Mouse (Mus musculus) frontal cortex, postnatal 25 days (tissue): ENCODE data around the gene Abtb2.

Experiments used
- DNase-seq, 2 experiments: peaks; one replicate each; pipeline ENCODE4 v3.0.0; 2022; ENCODE audit warnings: low spot score in 2 of 2

The Abtb2 gene

DNA sequence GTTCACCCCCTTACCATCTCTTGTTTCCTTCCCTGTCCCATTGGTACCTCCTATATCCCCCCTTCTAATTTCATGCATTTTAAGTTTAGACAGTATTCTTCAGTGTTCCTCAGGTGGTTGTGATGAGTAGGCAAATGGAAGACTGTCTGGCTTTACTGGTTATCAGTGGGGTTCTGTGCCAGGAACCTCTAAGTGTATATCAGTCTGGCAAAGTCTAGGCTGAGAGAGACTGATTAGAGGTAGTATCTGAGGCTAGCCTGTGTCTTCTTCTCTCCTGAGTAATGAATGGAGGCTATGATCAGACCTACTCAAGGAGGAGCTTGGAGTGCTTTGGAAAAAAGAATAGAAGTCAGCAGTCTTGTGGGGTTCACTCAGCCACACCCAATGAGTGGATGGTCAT is 18.0 kb downstream of the Abtb2 start:
- DNase-seq, result no peak

- DNase-seq, result no peak
Observed at GRCm38 (mm10) chr2:103586423-103586822, 20.3 kb downstream of the Abtb2 start.

GRCm38 (mm10) chr2:103588776-103589175 is 22.7 kb downstream of the Abtb2 start:
- DNase-seq, result no peak

DNA sequence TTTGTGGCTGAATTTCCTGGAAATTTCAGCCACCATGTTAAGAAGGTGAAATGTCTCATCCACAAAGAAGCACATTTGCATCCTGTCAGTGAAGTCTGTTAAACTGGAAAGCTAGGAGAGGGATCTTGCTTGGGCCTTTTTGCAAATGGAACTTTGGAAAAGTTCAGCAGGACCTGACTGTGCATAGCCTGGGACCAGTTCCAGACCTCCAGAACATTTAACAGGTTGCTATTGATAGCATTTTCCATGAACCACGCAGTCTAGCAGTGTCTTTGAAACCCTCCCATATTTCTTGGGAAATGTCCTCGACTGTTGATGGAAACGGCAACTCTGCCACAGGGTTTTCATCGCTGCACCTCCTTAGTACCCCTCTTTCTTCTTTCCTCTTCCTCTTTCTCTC is 23.3 kb downstream of the Abtb2 start:
- DNase-seq, result no peak

DNA sequence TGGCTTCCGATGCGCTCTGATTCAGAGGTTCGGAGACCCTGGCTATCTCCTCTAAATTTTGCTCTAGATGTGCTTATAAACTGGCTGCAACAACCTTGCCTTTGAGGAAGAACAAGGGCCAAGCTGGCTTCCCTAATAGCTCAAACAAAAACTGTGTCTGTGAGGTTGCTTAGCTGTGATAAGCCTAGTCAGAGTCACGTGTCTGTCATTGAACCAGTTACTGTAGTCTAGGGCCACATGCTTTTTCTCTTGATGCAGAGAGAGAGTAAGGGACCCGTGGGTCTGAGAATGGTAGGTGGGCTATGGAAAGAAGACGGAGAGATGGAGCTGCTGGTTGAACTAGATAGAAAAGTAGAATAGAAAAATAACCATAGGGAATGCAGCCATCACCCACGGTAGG is 24.5 kb downstream of the Abtb2 start:
- DNase-seq, result no peak

DNA sequence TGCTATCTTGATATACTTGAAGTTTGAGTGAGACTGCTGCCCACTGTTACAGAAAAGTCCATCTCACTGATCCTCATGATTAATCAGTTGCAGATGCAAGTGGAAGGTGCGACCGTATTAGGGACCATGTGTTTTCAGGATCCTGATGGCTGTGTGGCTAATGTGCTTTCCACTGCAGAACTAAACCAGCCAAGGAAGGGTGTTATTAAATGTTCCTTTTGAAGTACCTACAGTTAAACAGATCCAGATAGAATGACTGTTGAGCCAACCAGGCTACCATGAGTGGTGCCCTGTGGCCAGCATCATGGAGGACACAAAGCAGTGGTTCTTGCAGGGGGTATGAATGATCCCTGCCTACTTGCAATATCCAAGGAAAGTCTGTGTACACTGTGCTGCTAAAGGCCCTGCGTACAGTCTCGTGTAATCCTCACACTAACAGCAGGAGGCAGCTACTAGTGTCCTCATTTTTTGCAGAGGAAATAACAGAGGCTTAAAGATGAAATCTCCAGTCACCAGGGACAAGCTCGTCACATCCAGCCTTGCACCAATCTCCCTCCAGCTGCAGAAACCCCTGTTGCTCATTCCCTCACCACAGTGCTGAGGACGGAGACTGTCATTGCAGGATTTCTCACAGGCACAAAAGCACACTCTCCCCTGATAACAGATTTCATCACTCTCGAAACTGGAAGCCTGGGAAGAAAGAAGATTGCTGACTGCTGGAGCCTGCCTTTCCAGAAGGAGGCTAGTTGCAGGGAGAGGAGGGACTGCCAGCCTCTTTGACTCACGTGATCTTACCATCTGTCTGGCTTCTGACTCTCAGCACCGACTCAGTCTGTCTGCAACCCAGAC is 25.9 kb downstream of the Abtb2 start:
- peak in 1 of 2 experiments; percentile 25 for DNase-seq

- DNase-seq, result no peak
Observed at GRCm38 (mm10) chr2:103592591-103592929, 26.4 kb downstream of the Abtb2 start.

GRCm38 (mm10) chr2:103594592-103595011 is 28.5 kb downstream of the Abtb2 start:
- DNase-seq, result no peak

DNA sequence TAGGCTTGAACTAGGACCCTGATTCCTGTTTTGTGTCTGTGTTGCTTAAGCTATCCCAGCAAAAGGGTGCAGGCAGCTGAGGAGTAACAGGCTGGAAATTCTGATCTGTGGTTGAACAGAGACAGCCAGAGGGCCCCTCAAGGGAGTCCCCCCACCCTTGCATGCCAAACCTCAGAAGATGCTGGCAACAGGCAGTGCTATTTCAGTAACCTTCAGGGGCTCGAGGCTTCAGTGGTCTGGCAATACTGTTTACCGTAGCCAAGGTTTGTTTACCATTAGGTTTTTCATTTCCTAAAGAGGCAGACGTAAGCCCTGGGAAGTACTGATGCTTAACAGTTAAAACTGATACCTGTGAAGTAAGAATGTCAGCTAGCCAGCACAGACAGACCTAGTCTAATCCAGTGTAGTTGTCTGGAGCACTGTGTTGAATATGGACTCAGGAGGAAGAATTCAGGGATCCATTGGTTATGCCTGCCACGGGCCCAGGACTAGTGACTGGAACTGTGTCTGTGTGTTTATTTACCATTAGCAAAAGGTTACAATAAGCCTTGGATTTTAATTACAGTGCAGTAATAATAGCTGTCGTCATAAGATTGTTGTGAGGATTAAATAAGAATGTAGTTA is 29.0 kb downstream of the Abtb2 start:
- DNase-seq, result no peak

GRCm38 (mm10) chr2:103599296-103599695 is 33.2 kb downstream of the Abtb2 start:
- no peak for DNase-seq

- DNase-seq, result peak; percentile 22 to 26
Observed at GRCm38 (mm10) chr2:103600165-103600891, 34.2 kb downstream of the Abtb2 start.

DNA sequence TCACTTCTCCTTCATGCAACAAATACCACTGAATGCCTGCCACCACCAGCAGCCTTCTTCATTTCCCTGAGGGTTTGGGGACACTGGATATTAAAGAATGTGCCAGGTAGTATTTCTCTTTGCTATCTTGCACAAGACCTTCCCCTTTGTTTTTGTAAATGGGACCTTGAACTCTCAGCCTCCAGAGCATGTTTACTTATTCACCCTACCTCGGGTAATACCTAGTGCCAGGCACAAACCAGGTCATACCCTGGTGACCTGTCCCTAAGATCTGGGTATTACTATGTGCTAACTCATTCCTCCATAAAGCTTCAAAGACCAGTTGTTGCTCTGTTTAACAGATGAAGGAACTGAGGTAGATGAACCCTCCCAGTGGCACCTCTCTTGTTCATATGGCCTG is 35.0 kb downstream of the Abtb2 start:
- no peak for DNase-seq

DNA sequence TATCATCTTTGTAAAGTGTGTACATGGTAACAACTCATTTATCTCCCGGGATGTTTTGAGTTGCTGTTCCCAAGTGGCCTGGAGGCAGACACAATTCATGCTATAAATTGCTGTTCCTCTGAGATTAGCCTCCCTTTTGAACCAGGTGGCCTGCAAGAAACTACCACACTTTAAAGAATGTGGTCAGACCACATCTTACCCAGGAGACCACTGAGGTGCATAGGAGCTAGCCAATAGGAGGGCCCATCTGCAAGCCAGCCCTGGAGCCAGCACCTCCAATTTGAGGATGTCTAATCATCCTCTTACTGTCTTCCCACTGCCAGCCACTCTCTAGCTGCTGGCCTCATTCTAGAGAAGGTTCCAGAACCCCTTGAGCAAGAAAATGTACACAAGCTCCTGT is 35.4 kb downstream of the Abtb2 start:
- no peak for DNase-seq

DNA sequence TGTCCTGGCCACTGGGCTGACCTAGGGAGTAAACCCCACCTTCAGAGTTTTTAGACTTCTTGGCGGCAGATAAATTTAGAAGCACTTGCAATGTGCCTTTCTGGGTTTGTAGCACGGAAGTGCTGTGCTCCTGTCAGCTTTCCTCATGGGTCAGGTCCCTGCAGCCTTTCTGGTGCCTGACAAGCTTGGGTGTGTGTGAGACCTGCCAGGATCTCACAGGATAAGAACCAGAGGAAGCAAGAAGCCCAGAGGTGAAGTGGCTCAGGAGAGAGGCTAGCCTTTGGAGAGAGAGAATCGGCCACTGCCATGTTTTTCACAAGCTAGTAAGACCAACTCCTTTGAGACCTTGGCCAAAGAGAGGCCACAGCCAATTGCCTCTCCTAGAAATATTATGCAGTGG is 37.1 kb downstream of the Abtb2 start:
- no peak for DNase-seq

GRCm38 (mm10) chr2:103603869-103604268 is 37.8 kb downstream of the Abtb2 start:
- no peak for DNase-seq

- DNase-seq, result no peak
Observed at GRCm38 (mm10) chr2:103605805-103606498, 39.8 kb downstream of the Abtb2 start.

GRCm38 (mm10) chr2:103607926-103608325 is 41.8 kb downstream of the Abtb2 start:
- DNase-seq, result no peak

DNA sequence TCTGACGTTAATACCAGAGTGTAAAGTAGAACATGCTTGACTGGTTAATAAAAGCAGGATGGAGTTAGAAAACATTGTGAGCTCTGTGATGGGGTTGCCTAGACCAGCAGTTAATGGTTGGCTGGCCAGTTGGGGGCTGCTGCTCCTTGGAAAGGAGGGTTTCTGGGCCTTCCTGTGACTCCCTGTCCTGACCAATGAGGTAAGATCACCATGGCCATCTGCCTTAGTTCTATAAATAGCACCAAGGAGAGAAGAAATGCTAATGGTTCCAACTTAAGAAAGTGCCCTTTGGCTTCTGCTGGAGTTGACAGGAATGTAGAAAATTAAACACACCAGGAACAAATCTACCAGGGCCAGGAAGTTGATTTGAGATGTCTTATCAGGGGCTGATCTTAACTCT is 42.8 kb downstream of the Abtb2 start:
- no peak for DNase-seq

- no peak for DNase-seq
Observed at GRCm38 (mm10) chr2:103609499-103609898, 43.4 kb downstream of the Abtb2 start.

- DNase-seq, result no peak
Observed at GRCm38 (mm10) chr2:103610831-103611535, 44.9 kb downstream of the Abtb2 start.

GRCm38 (mm10) chr2:103613865-103614264 is 47.8 kb downstream of the Abtb2 start:
- no peak for DNase-seq

DNA sequence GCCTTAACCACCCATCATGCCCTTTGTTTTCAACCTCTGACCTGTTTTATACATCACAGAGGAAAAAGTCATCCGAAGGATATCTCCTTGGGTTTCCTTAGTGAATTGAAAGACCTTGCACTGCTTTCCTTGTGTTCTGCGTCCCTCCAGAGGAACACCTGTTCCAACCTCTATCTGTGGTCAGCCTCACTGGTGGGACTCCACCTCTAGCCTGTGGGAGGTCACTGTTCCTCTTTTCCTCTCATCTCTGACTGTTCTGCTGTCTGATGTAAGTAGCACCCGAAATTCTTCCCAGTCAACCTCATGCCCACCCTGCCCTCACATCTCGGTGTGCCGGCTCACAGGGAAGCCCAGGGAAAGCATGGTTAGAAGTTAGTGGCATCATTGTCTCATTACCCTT is 48.9 kb downstream of the Abtb2 start:
- DNase-seq, result no peak
